Mouse (Mus musculus) large intestine, adult 2 months (tissue): ENCODE results near the gene Pola2. TPM values are rescaled to one million over a fixed set of nuclear protein-coding genes. Genes with fewer than 3 reads are reported as not detected.
A peak's percentile ranks its signal among the peaks of the same experiment; 100 is the strongest.

ENCODE experiments used
- DNase-seq: peaks from one replicate; pipeline ENCODE4 v3.0.0-alpha.2; 2012; ENCODE audit warnings: low read depth, low spot score
- WGBS: fragments of 180-500 bp; shearing (Covaris S2); methylation state at CpG from one replicate; pipeline ENCODE4 v1.1.7; 2018; 5-methylcytosine and 5-hydroxymethylcytosine counted together
- polyA plus RNA-seq: library from polyadenylated mRNA; depleted of rRNA; stranded (reverse); fragments of >200 nt; gene quantifications from 2 replicates; pipeline ENCODE4 v1.2.3, GENCODE M21; 2012; rRNA removed

The Pola2 gene
- polyA plus RNA-seq, 1 experiment = 44.6 TPM

DNA sequence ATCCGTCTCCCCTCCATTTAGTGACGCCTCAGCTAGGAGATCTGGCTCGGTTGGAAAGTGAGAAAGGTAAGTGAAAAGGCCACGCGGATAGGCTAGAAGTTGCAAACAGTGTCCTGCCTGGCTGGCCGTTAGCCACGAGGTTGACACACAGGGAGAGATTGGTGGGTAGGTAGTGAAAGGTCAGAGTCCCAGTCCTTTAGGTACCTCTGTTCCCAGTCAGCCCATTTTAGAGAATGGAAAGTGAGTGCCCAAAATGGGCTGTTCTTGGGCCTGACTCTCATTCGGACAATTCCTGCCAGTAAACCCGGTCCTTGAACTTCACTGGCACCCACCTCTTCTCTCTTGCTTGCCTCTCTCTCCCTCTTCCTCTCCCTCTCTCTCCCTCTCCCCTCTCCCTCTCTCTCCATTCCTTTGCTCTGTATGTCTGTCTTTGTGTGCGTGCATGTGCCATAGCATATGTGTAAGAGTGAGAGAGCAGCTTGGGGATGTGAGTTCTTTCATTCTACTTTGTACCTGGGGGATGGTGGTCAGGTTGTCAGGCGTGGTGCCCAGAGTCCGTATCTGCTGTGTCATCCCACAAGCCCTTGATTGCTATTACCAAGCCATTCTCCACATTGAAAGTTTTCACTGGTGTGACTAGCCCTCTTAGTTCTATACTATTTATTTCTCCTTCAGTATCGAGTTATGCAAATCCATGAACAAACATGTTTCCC lies 50.8 kb downstream of the Pola2 start, which contains the start of gene Dpf2:
TSS of gene Dpf2 (minus strand) at position 4 of the 713 bp plus-strand sequence.
- DNase-seq = no peak
- 8% methylated on average over 13 of the region's 13 CpGs for WGBS

DNA sequence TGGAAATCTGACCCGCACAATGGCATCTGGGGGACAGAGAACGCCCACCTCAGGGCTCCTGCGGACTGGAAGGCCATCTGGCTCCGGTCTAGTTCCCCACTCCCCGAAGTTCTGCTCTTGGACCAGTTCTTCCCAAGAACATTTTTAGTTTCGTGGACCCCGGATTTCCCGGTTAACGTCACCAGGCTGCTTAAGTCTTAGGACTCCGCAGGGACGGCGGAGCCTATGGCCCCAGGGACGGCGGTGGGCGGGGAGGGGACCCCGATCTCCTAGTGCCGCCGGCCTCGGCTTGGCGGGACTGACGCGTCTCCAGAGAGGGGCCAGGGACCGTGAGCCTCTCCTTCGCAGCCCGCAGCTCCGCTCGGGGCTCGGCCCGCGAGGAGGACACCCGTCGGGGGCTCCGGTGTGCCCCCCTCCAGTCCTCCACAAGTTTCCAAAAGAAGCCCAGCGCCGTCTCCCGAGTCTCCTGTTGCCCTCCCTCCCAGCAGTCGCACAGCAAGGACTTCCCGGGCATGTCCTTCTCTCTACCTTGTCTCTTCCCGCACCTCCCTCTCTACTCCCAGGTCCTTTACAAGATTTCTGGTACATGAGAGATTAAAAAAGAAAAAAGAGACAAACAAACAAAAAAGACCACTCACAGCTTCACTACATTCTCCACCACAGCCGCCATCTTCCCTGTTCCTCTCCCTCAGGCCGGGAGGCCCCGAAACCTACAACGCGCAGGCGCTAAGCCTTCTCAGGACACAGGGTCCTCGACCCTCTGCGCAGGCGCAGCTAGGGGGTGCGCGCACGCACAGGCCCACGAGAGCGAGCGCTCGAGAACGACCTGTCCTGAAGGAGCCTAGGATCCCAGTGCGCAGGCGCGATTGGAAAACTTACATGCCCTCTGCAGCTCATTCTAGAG lies 51.6 kb downstream of the Pola2 start:
- under 1% methylated on average over 59 of the region's 59 CpGs for WGBS
- DNase-seq = peak; percentile 99

DNA sequence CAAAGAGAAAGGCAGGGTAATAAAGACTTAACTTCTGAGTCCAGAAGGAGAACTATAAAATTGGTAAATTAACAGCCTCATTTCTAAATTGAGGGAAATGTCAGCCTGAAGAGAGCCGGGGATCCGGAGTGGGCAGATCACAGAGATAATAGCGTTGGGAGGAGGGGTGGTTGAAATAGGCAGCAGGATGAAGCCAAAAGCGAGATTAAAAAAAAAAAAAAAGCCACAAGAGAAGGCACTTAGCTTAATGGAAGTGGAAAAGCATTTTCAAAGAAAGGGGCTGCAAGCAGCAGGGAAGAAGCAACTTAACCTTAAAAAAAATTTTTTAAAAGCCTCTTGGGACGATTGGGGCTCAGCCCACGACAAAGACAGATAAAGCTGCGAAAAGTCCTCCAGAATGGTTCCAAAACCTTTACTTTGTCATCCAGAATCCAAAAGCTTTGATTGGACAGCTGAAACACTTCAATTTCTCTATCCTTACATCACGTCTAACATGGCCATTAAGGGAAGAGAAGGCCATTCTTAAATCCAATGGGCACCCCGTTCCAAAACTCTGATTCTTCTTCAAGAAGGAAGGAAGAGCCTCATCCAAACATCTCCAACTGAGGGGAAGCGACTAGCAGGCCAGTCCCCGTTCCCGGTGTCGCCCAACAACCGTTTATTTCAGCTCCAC lies 52.4 kb downstream of the Pola2 start:
- DNase-seq = no peak
- 2% methylated on average over 14 of the region's 14 CpGs for WGBS

DNA sequence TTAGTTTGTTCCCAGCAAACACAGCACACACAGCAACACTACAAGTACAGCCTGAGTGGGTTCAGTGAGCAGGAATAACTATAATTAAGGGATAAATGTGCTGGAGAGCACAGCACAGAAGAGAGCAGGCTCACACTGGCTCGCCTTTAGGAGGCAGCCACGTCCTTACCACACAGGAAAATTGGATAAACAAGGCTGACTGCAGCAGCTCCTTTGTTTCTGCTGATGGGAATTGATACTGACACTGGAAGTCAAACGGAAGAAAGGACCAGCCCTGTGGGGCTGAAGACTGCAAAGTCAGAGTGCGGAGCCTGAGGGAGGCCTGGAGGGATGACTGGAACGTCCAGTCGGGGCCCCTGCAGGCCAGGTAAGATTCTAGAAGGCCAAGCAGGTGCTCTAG lies 53.8 kb downstream of the Pola2 start:
- no peak for DNase-seq
- WGBS = 47% methylated on average over 6 of the region's 6 CpGs

DNA sequence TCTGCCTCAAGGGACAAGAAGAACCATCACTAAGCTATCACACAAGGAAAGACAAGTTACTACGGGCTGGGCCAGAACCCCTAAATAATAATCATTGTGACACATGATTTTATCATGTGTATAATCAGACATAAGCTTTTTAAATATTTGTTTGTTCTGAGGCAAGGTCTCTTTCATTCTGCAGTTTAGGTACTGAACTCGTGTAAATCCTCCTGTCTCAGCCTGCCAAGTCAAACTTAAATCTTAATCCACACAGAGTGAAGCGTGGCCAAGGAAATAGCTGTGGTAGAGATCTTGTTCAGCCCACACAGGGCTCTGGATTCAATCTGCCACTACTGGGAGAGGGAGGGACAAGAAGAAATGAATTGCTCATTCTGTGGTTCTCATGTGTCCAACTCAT lies 56.7 kb downstream of the Pola2 start:
- WGBS = 50% methylated on average over 3 of the region's 3 CpGs
- DNase-seq = no peak

DNA sequence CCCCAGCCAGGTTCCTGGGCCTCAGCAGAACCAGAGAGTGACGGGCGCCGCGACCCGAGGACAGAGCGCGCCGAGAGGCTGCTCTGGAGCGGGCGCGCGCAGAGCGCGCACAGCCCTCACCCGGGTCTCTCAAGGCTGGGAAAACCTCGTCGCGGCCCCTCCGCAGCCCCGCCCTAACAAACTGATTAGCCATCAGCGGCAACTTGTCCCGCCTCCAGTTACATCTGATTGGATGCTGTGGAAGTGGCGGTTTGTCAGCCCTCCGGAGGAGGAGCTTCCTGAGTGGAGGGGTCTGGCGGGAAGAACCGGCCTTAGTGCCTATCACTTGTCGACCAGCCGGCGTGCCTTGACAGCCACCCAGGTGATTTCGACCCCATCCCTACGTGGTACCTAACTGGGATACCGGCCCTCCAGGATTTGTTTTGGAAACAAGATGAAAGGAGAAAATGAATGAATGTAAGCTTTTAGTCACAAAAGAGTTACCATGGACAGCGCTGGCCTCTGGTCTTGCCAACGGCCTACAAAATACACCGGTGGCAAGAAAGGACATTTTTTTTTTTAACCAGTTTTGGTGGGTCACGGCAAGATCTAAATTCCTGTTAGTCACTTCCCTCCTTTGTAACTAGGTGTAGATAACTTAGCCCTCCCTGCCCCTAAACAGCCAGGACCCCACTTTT lies 69.9 kb downstream of the Pola2 start, which contains the start of gene Tigd3:
TSS of gene Tigd3 (minus strand) at position 148 of the 677 bp plus-strand sequence.
- under 1% methylated on average over 36 of the region's 36 CpGs for WGBS
- DNase-seq = no peak

DNA sequence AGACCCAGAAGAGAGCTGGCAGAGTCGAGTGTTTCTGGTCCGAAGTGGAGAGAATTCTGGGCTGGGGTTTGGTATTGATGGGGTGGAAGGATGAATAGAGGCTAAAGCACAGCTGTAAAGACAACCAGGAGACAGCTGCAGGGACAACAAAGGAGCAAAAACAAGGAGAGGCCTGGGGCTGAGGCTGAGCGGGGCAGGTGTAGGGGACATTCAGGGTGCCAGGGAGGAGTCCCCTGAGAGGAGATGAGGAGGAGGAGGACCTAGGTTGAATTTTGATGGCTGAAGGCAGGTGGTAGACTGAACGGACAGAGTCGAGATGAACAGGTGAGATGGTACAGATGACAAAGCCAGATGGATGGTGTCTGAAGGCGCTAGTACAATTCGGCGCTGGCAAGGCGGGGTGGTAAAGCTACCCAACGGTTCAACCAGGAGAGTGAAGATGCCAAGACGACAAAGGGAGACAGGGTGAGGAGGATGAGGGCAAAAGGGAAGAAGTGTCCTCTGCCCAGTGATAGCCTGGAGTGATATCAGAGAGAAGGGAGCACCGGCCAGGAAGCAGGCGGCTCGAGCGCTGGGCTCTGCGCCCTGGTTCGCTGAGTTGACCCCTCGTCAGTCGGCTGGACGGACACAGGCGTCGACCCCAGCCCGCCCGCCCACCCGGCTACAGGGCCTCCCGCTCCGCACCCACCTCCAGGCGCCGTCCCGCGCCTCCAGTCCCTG lies 70.6 kb downstream of the Pola2 start:
- DNase-seq = no peak
- WGBS = 9% methylated on average over 31 of the region's 31 CpGs

DNA sequence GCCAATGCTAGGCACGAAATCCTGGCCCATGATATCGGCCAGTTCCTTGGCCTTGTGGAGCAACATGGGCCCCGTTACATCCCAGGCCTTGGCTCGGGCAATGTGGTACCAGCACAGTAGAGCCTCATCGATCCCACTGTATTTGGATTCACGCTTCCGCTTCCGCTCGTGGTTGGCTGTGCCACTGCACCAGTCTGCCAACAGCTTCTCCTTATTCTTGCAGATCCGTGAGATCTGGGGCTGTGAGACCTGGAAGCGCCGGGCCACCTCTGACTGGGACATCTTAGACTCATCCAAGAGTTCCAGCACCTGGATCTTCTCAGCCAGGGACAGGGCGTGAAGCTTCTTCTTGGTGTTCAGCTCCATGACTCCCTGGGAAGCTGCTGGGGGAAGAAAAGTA lies 71.3 kb downstream of the Pola2 start:
- WGBS = 95% methylated on average over 13 of the region's 13 CpGs
- DNase-seq = no peak

DNA sequence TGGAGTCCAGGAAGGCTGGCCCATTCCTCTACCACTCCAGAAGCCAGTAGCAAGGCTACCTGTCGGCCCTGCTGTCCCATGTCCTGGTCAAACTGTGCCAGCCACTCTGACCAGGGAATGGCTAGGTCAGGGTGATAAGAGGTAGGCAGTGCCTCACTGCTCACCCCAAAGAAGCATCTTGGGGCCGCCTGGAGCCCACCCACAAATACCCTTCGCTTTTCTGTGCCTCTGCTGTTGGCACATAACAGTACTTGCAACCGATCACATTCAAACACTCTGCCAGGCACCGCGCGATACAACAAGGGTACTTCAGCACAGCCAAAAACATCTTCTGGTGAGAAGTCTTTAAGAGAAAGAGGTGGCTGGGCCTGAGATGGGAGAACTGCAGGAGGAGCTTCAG lies 71.7 kb downstream of the Pola2 start:
- DNase-seq = no peak
- WGBS = 92% methylated on average over 7 of the region's 7 CpGs

DNA sequence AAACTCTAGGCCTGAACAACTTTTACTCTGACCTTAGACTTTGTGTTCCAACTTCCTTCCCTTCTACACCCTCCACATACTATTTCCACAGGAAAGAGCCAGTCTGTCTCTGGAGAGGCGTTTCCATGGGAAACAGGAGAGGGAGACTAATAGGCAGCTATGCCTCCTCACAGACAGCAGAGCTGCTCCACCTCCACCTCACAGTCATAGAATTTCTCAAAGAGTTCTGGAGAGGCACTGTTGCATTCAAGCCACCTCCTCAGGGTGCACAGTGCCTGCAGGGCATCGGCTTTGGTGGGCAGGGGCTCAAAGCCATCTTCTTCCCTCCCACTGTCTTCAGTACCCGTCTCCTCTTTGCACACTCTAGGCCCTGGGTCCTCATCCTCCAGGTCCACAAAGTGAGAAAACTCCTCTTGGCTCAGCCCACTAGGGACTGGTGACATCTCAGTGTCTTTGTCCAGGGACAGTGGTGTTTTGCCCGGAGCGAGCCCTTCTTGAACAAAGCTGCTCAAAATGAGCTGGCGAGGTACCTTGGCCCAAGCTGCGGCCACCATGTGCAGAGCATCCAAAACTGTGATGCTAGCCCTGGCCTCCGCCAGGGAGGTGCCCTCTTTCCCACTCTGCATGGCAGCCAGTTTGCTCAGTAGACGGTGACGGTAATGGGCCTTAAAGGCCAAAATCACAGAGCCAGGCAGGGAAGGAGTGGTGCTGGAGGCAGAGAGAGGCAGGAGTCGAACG lies 72.3 kb downstream of the Pola2 start:
- WGBS = 91% methylated on average over 12 of the region's 12 CpGs
- DNase-seq = no peak

Other genes with a start within 250 kb of the Pola2 start
- 45.1 and 63.8 TPM in 2 replicates for gene Ehbp1l1, start 237.9 kb downstream of the Pola2 start, polyA plus RNA-seq
- 65.4 and 79.8 TPM in 2 replicates for gene Fam89b, start 234.5 kb downstream of the Pola2 start, polyA plus RNA-seq
- gene Ltbp3, start 223.3 kb downstream of the Pola2 start, polyA plus RNA-seq = 18.4 and 19.9 TPM in 2 replicates
- gene Scyl1, start 192.8 kb downstream of the Pola2 start, polyA plus RNA-seq = 53.6 and 70.8 TPM in 2 replicates
- 24.6 and 48.3 TPM in 2 replicates for gene Frmd8, start 88.9 kb downstream of the Pola2 start, polyA plus RNA-seq
- gene Slc25a45, start 86.4 kb downstream of the Pola2 start, polyA plus RNA-seq = 16.0 and 122 TPM in 2 replicates
- gene Tigd3, start 70.1 kb downstream of the Pola2 start, polyA plus RNA-seq = 1.1 and 2.1 TPM in 2 replicates
- gene Dpf2, start 51.2 kb downstream of the Pola2 start, polyA plus RNA-seq = 69.6 and 84.6 TPM in 2 replicates
- 20.1 and 26.0 TPM in 2 replicates for gene Cdc42ep2, start 39.4 kb downstream of the Pola2 start, polyA plus RNA-seq
- 0.05 TPM in 1 of 2 replicates, not detected in the other for gene Slc22a20, start 21.9 kb upstream of the Pola2 start, polyA plus RNA-seq
- gene Capn1, start 51.7 kb upstream of the Pola2 start, polyA plus RNA-seq = 102 and 120 TPM in 2 replicates
- 76.7 and 86.7 TPM in 2 replicates for gene Syvn1, start 82.4 kb upstream of the Pola2 start, polyA plus RNA-seq
- 25.2 and 26.8 TPM in 2 replicates for gene Mrpl49, start 93.6 kb upstream of the Pola2 start, polyA plus RNA-seq
- gene Fau, start 93.6 kb upstream of the Pola2 start, polyA plus RNA-seq = 1,267 and 1,718 TPM in 2 replicates
- 34.9 and 42.3 TPM in 2 replicates for gene Znhit2, start 97.0 kb upstream of the Pola2 start, polyA plus RNA-seq
- 66.0 and 68.4 TPM in 2 replicates for gene Tm7sf2, start 104.2 kb upstream of the Pola2 start, polyA plus RNA-seq
- gene Vps51, start 113.0 kb upstream of the Pola2 start, polyA plus RNA-seq = 77.1 and 79.7 TPM in 2 replicates
- 0.37 and 0.38 TPM in 2 replicates for gene Tmem262, start 115.8 kb upstream of the Pola2 start, polyA plus RNA-seq
- 0.50 TPM in 1 of 2 replicates, not detected in the other for gene Gm28374, start 118.1 kb upstream of the Pola2 start, polyA plus RNA-seq
- 79.9 and 96.7 TPM in 2 replicates for gene Zfpl1, start 120.8 kb upstream of the Pola2 start, polyA plus RNA-seq
- 11.6 and 15.7 TPM in 2 replicates for gene Cdca5, start 120.8 kb upstream of the Pola2 start, polyA plus RNA-seq
- gene AC131692.1, start 130.2 kb upstream of the Pola2 start, polyA plus RNA-seq = 0.15 TPM in 1 of 2 replicates, not detected in the other
- gene Naaladl1, start 141.6 kb upstream of the Pola2 start, polyA plus RNA-seq = 1,535 and 1,726 TPM in 2 replicates
- 21.4 and 24.2 TPM in 2 replicates for gene Sac3d1, start 154.4 kb upstream of the Pola2 start, polyA plus RNA-seq
- gene Snx15, start 164.1 kb upstream of the Pola2 start, polyA plus RNA-seq = 40.7 and 47.6 TPM in 2 replicates
- gene Batf2, start 176.8 kb upstream of the Pola2 start, polyA plus RNA-seq = 123 and 147 TPM in 2 replicates
- gene Arl2, start 177.3 kb upstream of the Pola2 start, polyA plus RNA-seq = 68.6 and 69.0 TPM in 2 replicates
- gene Majin, start 220.2 kb upstream of the Pola2 start, polyA plus RNA-seq = 1.2 and 1.9 TPM in 2 replicates